Mouse (Mus musculus): ENCODE data around the gene Acox3. TPM values are rescaled to one million over a fixed set of nuclear protein-coding genes. Genes with fewer than 3 reads are reported as not detected.
A peak's percentile ranks its signal among the peaks of the same experiment; 100 is the strongest.

The Acox3 gene
- total and polyA plus RNA-seq, 3 experiments = 21.8 to 28.3 (median 22.5) TPM

GRCm38 (mm10) chr5:35623831-35624230, 41.0 kb downstream of the Acox3 start:
- DNase-seq = no peak
- no peaks in the 10 kb centered on the region for H3K36me3 ChIP-seq (ENCODE audit: control insufficient read depth, insufficient read depth, low read length)
- peaks cover 6% of the 10 kb centered on the region for H3K4me1 ChIP-seq (ENCODE audit: control insufficient read depth, insufficient read depth, low read length)
- H3K9ac ChIP-seq (ENCODE audit: low read depth, low read length) = no peak overlapping the region
- H3K79me2 ChIP-seq (replicated peaks; ENCODE audit: control insufficient read depth, insufficient read depth, low read length) = no peaks in the 10 kb centered on the region
- no peak for TF ChIP-seq EP300 (IDR thresholded peaks at IDR 0.05; ENCODE audit: insufficient read depth, low read depth, low read length)
- no peak for TF ChIP-seq CTCF (IDR thresholded peaks at IDR 0.05)
- no peak for TF ChIP-seq POLR2A (IDR thresholded peaks at IDR 0.05; ENCODE audit: insufficient read depth, low read depth, low read length)
- no peak overlapping the region for H3K4me3 ChIP-seq
- no peak overlapping the region for H3K27ac ChIP-seq
- H3K27me3 ChIP-seq (ENCODE audit: control insufficient read depth, insufficient read depth, low read length) = no peaks in the 10 kb centered on the region
- intact Hi-C loops (cut with DNase I) = no loop called here

- Histone ChIP-seq H3K4me3 (no peak overlapping the region), H3K27me3 (ENCODE audit: control insufficient read depth, insufficient read depth, low read length) (no peaks in the 10 kb centered on the region), H3K4me1 (ENCODE audit: control insufficient read depth, insufficient read depth, low read length) (peaks cover 7% of the 10 kb centered on the region), H3K79me2 (replicated peaks; ENCODE audit: control insufficient read depth, insufficient read depth, low read length) (no peaks in the 10 kb centered on the region), H3K9ac (ENCODE audit: low read depth, low read length) (no peak overlapping the region), H3K36me3 (ENCODE audit: control insufficient read depth, insufficient read depth, low read length) (no peaks in the 10 kb centered on the region), H3K27ac (peak overlapping the region; percentile 41)
- intact Hi-C loops (cut with DNase I) = no loop called here
- 37% methylated on average over 4 of the region's 4 CpGs for WGBS
- TF ChIP-seq CTCF (IDR thresholded peaks at IDR 0.05) = no peak
- peak; percentile 80; the same call in 1 of the 2 replicates for TF ChIP-seq EP300 (IDR thresholded peaks at IDR 0.05; ENCODE audit: insufficient read depth, low read depth, low read length)
- TF ChIP-seq POLR2A (IDR thresholded peaks at IDR 0.05; ENCODE audit: insufficient read depth, low read depth, low read length) = no peak
- peak; percentile 83 to 87 for DNase-seq
Measured at GRCm38 (mm10) chr5:35624751-35625239, 42.0 kb downstream of the Acox3 start.

- H3K36me3 ChIP-seq (ENCODE audit: control insufficient read depth, insufficient read depth, low read length) = no peaks in the 10 kb centered on the region
- intact Hi-C loops (cut with DNase I) = no loop called here
- H3K4me3 ChIP-seq = no peak overlapping the region
- no peaks in the 10 kb centered on the region for H3K27me3 ChIP-seq (ENCODE audit: control insufficient read depth, insufficient read depth, low read length)
- no peak overlapping the region for H3K27ac ChIP-seq
- no peak overlapping the region for H3K9ac ChIP-seq (ENCODE audit: low read depth, low read length)
- H3K4me1 ChIP-seq (ENCODE audit: control insufficient read depth, insufficient read depth, low read length) = peaks cover 7% of the 10 kb centered on the region
- no peak for DNase-seq
- no peak for TF ChIP-seq POLR2A (IDR thresholded peaks at IDR 0.05; ENCODE audit: insufficient read depth, low read depth, low read length)
- no peak for TF ChIP-seq EP300 (IDR thresholded peaks at IDR 0.05; ENCODE audit: insufficient read depth, low read depth, low read length)
- no peak for TF ChIP-seq CTCF (IDR thresholded peaks at IDR 0.05)
- WGBS = 77% methylated on average over 2 of the region's 2 CpGs
- no peaks in the 10 kb centered on the region for H3K79me2 ChIP-seq (replicated peaks; ENCODE audit: control insufficient read depth, insufficient read depth, low read length)
Measured at GRCm38 (mm10) chr5:35626408-35626807, 43.6 kb downstream of the Acox3 start.

- Histone ChIP-seq H3K27me3 (ENCODE audit: control insufficient read depth, insufficient read depth, low read length) (no peaks in the 10 kb centered on the region), H3K4me1 (ENCODE audit: control insufficient read depth, insufficient read depth, low read length) (peaks cover 8% of the 10 kb centered on the region), H3K79me2 (replicated peaks; ENCODE audit: control insufficient read depth, insufficient read depth, low read length) (no peaks in the 10 kb centered on the region), H3K36me3 (ENCODE audit: control insufficient read depth, insufficient read depth, low read length) (no peaks in the 10 kb centered on the region), H3K9ac (ENCODE audit: low read depth, low read length) (no peak overlapping the region), H3K27ac (no peak overlapping the region), H3K4me3 (no peak overlapping the region)
- TF ChIP-seq CTCF (IDR thresholded peaks at IDR 0.05) (peak; percentile 43), POLR2A (IDR thresholded peaks at IDR 0.05; ENCODE audit: insufficient read depth, low read depth, low read length) (no peak)
- 59% methylated on average over 7 of the region's 7 CpGs for WGBS
- no peak for DNase-seq
- intact Hi-C loops (cut with DNase I) = no loop called here
Measured at GRCm38 (mm10) chr5:35627307-35627840, 44.5 kb downstream of the Acox3 start.

- intact Hi-C loops (cut with DNase I) = no loop called here
- H3K27me3 ChIP-seq (ENCODE audit: control insufficient read depth, insufficient read depth, low read length) = no peaks in the 10 kb centered on the region
- peak; percentile 80 to 86 for DNase-seq
- 35% methylated on average over 1 of the region's 1 CpGs for WGBS
- H3K9ac ChIP-seq (ENCODE audit: low read depth, low read length) = no peak overlapping the region
- no peak overlapping the region; the same call in 1 of the 2 replicates for H3K27ac ChIP-seq
- TF ChIP-seq EP300 (IDR thresholded peaks at IDR 0.05; ENCODE audit: insufficient read depth, low read depth, low read length) (peak; percentile 46; the same call in 1 of the 2 replicates), POLR2A (IDR thresholded peaks at IDR 0.05; ENCODE audit: insufficient read depth, low read depth, low read length) (no peak)
- no peaks in the 10 kb centered on the region for H3K36me3 ChIP-seq (ENCODE audit: control insufficient read depth, insufficient read depth, low read length)
- no peaks in the 10 kb centered on the region for H3K79me2 ChIP-seq (replicated peaks; ENCODE audit: control insufficient read depth, insufficient read depth, low read length)
- no peak overlapping the region for H3K4me3 ChIP-seq
- peaks cover 16% of the 10 kb centered on the region for H3K4me1 ChIP-seq (ENCODE audit: control insufficient read depth, insufficient read depth, low read length)
Measured at GRCm38 (mm10) chr5:35628685-35629084, 45.8 kb downstream of the Acox3 start.

- H3K9ac ChIP-seq (ENCODE audit: low read depth, low read length) = no peak overlapping the region
- no peak overlapping the region for H3K4me3 ChIP-seq
- H3K4me1 ChIP-seq (ENCODE audit: control insufficient read depth, insufficient read depth, low read length) = peaks cover 16% of the 10 kb centered on the region
- H3K27ac ChIP-seq = no peak overlapping the region
- no peaks in the 10 kb centered on the region for H3K79me2 ChIP-seq (replicated peaks; ENCODE audit: control insufficient read depth, insufficient read depth, low read length)
- intact Hi-C loops (cut with DNase I) = no loop called here
- no peaks in the 10 kb centered on the region for H3K27me3 ChIP-seq (ENCODE audit: control insufficient read depth, insufficient read depth, low read length)
- H3K36me3 ChIP-seq (ENCODE audit: control insufficient read depth, insufficient read depth, low read length) = no peaks in the 10 kb centered on the region
- no peak for DNase-seq
- TF ChIP-seq CTCF (IDR thresholded peaks at IDR 0.05) (peak; percentile 33), POLR2A (IDR thresholded peaks at IDR 0.05; ENCODE audit: insufficient read depth, low read depth, low read length) (no peak), EP300 (IDR thresholded peaks at IDR 0.05; ENCODE audit: insufficient read depth, low read depth, low read length) (no peak)
Measured at GRCm38 (mm10) chr5:35629333-35629732, 46.5 kb downstream of the Acox3 start.

All from heart, adult 2 months (tissue).